Mouse (Mus musculus): ENCODE results near the gene Fam181b. TPM values are rescaled to one million over a fixed set of nuclear protein-coding genes. Genes with fewer than 3 reads are reported as not detected.

Fam181b gene
- polyA plus RNA-seq, 1 experiment = 1.6 TPM

GRCm38 (mm10) chr7:93060831-93061230, 18.8 kb upstream of the Fam181b start:
- H3K27me3 ChIP-seq (ENCODE audit: control insufficient read depth, insufficient read depth, low read length) = no peaks in the 10 kb centered on the region
- H3K4me1 ChIP-seq (replicated peaks; ENCODE audit: control insufficient read depth, insufficient read depth, low read length) = no peaks in the 10 kb centered on the region
- DNase-seq = no peak
- H3K36me3 ChIP-seq (ENCODE audit: control insufficient read depth, insufficient read depth, low read length) = no peaks in the 10 kb centered on the region
- H3K4me3 ChIP-seq (ENCODE audit: control insufficient read depth, insufficient read depth, low read length) = no peak overlapping the region
- TF ChIP-seq POLR2A (IDR thresholded peaks at IDR 0.05; ENCODE audit: control insufficient read depth, extremely low read depth, insufficient read depth, low read length, poor library complexity) (no peak), CTCF (IDR thresholded peaks at IDR 0.05; ENCODE audit: borderline replicate concordance, control insufficient read depth, extremely low read depth, insufficient read depth, low read length, poor library complexity) (no peak)
- no peak overlapping the region for H3K27ac ChIP-seq (ENCODE audit: control insufficient read depth, insufficient read depth, low read length)

DNA sequence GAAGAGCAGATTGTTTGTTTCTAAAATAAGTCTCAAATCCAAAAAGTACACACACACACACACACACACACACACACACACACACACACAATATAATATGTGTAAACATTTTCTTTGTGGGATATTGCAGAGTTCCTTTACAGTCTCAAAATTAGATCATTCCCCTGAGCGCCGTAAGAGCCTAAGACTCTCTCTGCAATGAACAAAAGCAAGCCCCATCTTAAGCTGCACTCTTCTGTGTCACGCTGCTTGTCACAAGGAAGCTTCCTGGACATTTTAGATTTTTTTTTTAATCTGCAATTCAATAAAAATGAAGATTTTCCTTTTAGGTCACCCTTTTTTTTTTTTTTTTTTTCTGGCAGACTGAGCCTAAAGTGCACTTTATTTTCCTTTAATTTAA, 17.9 kb upstream of the Fam181b start:
- TF ChIP-seq POLR2A (IDR thresholded peaks at IDR 0.05; ENCODE audit: control insufficient read depth, extremely low read depth, insufficient read depth, low read length, poor library complexity) (no peak), CTCF (IDR thresholded peaks at IDR 0.05; ENCODE audit: borderline replicate concordance, control insufficient read depth, extremely low read depth, insufficient read depth, low read length, poor library complexity) (no peak)
- Histone ChIP-seq H3K27ac (ENCODE audit: control insufficient read depth, insufficient read depth, low read length) (no peak overlapping the region), H3K27me3 (ENCODE audit: control insufficient read depth, insufficient read depth, low read length) (no peaks in the 10 kb centered on the region), H3K36me3 (ENCODE audit: control insufficient read depth, insufficient read depth, low read length) (no peaks in the 10 kb centered on the region), H3K4me1 (replicated peaks; ENCODE audit: control insufficient read depth, insufficient read depth, low read length) (no peaks in the 10 kb centered on the region), H3K4me3 (ENCODE audit: control insufficient read depth, insufficient read depth, low read length) (no peak overlapping the region)
- no peak for DNase-seq
- WGBS = 95% methylated on average over 3 of the region's 3 CpGs

DNA sequence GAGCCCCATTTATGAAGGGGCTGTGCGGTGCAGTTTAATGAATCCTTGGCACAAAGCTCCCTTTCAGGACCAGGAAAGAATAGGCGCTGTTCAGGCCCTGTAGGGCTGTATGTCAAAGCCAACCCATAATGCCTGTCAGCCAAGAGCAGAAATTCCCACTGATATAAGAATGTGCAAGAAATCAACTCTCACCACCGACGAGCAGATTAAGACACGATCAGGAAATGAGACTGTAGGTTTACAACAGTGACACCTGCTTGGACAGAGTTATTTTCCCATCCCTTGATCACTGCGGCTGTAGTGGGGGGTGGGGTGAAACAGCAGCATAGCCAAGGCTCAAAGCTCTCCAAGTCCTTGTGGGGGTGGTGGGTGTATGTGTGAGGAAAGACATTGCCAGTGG, 17.5 kb upstream of the Fam181b start:
- H3K27me3 ChIP-seq (ENCODE audit: control insufficient read depth, insufficient read depth, low read length) = no peaks in the 10 kb centered on the region
- no peak overlapping the region for H3K4me3 ChIP-seq (ENCODE audit: control insufficient read depth, insufficient read depth, low read length)
- no peak overlapping the region for H3K27ac ChIP-seq (ENCODE audit: control insufficient read depth, insufficient read depth, low read length)
- WGBS = 80% methylated on average over 6 of the region's 6 CpGs
- no peak for DNase-seq
- H3K36me3 ChIP-seq (ENCODE audit: control insufficient read depth, insufficient read depth, low read length) = no peaks in the 10 kb centered on the region
- no peak for TF ChIP-seq POLR2A (IDR thresholded peaks at IDR 0.05; ENCODE audit: control insufficient read depth, extremely low read depth, insufficient read depth, low read length, poor library complexity)
- no peak for TF ChIP-seq CTCF (IDR thresholded peaks at IDR 0.05; ENCODE audit: borderline replicate concordance, control insufficient read depth, extremely low read depth, insufficient read depth, low read length, poor library complexity)
- no peaks in the 10 kb centered on the region for H3K4me1 ChIP-seq (replicated peaks; ENCODE audit: control insufficient read depth, insufficient read depth, low read length)

DNA sequence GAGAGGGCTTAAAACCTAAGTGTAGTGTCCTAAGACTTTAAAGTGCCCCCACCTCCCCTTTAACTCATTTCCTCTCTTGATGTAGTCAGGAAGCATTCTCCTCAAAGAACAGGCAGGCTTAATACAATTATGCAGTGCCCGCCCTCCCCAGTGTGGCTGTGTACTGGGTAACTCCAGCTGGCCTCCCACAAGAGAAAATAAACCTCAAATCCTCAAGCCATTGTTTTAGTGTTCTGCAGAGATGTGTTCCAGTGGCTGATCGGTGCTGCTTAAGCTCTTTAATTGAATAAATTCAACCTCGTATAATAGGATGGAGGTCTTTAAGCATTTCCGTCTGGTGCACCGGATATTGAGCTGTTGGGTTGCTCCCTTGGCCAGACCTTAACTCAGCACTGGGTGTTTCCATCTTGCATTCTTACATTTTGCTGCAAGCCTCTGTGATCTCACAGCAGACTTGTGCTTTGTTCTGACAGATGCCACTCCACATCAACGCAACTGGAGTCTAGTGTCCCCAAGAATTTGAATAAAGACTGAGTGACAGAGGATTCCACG, 12.1 kb upstream of the Fam181b start:
- Histone ChIP-seq H3K27ac (ENCODE audit: control insufficient read depth, insufficient read depth, low read length) (no peak overlapping the region), H3K36me3 (ENCODE audit: control insufficient read depth, insufficient read depth, low read length) (no peaks in the 10 kb centered on the region), H3K4me3 (ENCODE audit: control insufficient read depth, insufficient read depth, low read length) (no peak overlapping the region), H3K27me3 (ENCODE audit: control insufficient read depth, insufficient read depth, low read length) (no peaks in the 10 kb centered on the region), H3K4me1 (replicated peaks; ENCODE audit: control insufficient read depth, insufficient read depth, low read length) (no peaks in the 10 kb centered on the region)
- no peak for DNase-seq
- WGBS = 84% methylated on average over 7 of the region's 7 CpGs
- no peak for TF ChIP-seq POLR2A (IDR thresholded peaks at IDR 0.05; ENCODE audit: control insufficient read depth, extremely low read depth, insufficient read depth, low read length, poor library complexity)
- no peak for TF ChIP-seq CTCF (IDR thresholded peaks at IDR 0.05; ENCODE audit: borderline replicate concordance, control insufficient read depth, extremely low read depth, insufficient read depth, low read length, poor library complexity)

DNA sequence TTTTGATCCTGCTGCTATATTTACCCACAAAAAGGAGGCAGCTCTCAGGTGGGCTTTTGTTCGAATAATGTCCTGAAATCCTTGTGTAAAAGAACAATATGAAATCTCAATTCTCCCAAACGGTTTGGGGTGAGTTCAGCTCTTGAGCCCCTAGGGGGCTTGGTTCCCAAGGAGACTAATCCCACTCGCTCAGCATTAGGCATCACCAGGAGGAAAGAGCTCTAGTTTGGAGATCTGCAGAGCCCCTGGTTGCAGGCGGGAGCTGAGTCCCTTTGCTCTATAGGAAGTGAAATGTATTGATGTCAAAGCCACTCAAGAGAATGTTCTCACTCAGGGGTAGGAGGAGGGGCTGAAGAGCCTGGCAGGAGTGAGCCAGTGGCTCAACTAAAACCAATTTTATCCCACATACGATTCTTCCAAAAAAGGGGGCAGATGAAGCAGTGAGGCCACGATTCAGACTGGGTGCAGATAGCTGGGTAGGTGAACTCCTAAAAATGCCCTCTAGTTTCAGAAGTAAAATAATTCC, 3.2 kb upstream of the Fam181b start:
- DNase-seq = no peak
- Histone ChIP-seq H3K36me3 (ENCODE audit: control insufficient read depth, insufficient read depth, low read length) (no peaks in the 10 kb centered on the region), H3K4me1 (replicated peaks; ENCODE audit: control insufficient read depth, insufficient read depth, low read length) (no peaks in the 10 kb centered on the region), H3K27me3 (ENCODE audit: control insufficient read depth, insufficient read depth, low read length) (no peaks in the 10 kb centered on the region; the same call in 1 of the 2 replicates), H3K27ac (ENCODE audit: control insufficient read depth, insufficient read depth, low read length) (no peak overlapping the region), H3K4me3 (ENCODE audit: control insufficient read depth, insufficient read depth, low read length) (no peak overlapping the region)
- no peak for TF ChIP-seq CTCF (IDR thresholded peaks at IDR 0.05; ENCODE audit: borderline replicate concordance, control insufficient read depth, extremely low read depth, insufficient read depth, low read length, poor library complexity)
- TF ChIP-seq POLR2A (IDR thresholded peaks at IDR 0.05; ENCODE audit: control insufficient read depth, extremely low read depth, insufficient read depth, low read length, poor library complexity) = no peak
- WGBS = 49% methylated on average over 6 of the region's 6 CpGs

GRCm38 (mm10) chr7:93079420-93079784, 263 bp upstream of the Fam181b start:
- Histone ChIP-seq H3K27ac (ENCODE audit: control insufficient read depth, insufficient read depth, low read length) (no peak overlapping the region), H3K27me3 (ENCODE audit: control insufficient read depth, insufficient read depth, low read length) (no peaks in the 10 kb centered on the region; the same call in 1 of the 2 replicates), H3K4me3 (ENCODE audit: control insufficient read depth, insufficient read depth, low read length) (no peak overlapping the region), H3K36me3 (ENCODE audit: control insufficient read depth, insufficient read depth, low read length) (no peaks in the 10 kb centered on the region), H3K4me1 (replicated peaks; ENCODE audit: control insufficient read depth, insufficient read depth, low read length) (no peaks in the 10 kb centered on the region)
- WGBS = 51% methylated on average over 7 of the region's 7 CpGs
- TF ChIP-seq CTCF (IDR thresholded peaks at IDR 0.05; ENCODE audit: borderline replicate concordance, control insufficient read depth, extremely low read depth, insufficient read depth, low read length, poor library complexity) = no peak
- TF ChIP-seq POLR2A (IDR thresholded peaks at IDR 0.05; ENCODE audit: control insufficient read depth, extremely low read depth, insufficient read depth, low read length, poor library complexity) = no peak
- no peak for DNase-seq

All from thymus, adult 2 months (tissue).